Mouse (Mus musculus) heart, postnatal 14 days (tissue): ENCODE measurements at regions not wholly inside any gene's neighbourhood (a gene's known extent, or its start where the extent isn't known, plus 50 kb on each side); places are given as distances from the start of the nearest gene placed in this dataset.
A peak's percentile ranks its signal among the peaks of the same experiment; 100 is the strongest.

Experiments used
- DNase-seq, 2 experiments: peaks; one replicate each; pipeline ENCODE4 v3.0.0; 2021 to 2022
- intact Hi-C: fragments of 180-260 bp; cut with DNase I; formaldehyde crosslinking; loops from one replicate; pipeline ENCODE4 v1.15.1; 2025

DNA sequence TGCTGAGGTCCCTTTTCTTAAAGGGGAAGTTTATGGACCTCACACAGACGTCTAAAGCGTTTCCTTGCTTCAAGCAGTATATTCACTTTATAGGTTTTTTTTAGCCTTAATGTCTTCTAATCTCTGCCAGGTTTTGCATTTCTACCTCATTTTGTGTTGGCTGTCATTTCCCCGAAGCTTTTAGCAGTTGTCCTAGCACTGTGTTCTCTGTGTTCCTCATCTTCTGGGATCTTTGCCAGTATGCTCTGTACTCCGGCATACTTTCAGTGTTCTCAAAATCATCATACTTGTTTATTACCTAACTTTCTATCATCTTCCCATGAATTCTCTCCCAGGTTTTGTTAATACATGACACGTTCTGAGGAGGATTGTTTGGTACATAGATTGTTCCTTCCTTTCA lies 333.5 kb upstream of the Lsamp start:
- DNase-seq = no peak
- intact Hi-C loops = no loop called here

DNA sequence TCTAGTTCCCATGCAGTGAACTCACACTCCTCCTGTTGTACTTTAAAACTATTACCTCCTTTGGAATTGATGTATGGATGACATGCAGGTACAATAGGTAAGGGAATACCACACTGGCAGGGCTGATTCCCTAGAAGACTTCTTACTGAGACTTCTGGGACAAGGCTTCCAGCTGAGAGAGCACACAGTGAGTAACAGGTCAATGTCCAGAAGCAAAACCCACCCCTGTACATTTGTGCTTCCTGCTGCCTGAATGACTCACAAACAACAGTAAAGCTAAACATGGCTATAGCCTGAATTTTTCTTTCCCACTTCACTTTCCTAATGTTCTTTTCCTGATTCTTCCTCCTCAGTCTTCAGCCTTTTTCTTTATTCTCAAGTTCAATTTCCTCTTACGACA lies 316.3 kb upstream of the Lsamp start:
- intact Hi-C loops = no loop called here
- DNase-seq = no peak

DNA sequence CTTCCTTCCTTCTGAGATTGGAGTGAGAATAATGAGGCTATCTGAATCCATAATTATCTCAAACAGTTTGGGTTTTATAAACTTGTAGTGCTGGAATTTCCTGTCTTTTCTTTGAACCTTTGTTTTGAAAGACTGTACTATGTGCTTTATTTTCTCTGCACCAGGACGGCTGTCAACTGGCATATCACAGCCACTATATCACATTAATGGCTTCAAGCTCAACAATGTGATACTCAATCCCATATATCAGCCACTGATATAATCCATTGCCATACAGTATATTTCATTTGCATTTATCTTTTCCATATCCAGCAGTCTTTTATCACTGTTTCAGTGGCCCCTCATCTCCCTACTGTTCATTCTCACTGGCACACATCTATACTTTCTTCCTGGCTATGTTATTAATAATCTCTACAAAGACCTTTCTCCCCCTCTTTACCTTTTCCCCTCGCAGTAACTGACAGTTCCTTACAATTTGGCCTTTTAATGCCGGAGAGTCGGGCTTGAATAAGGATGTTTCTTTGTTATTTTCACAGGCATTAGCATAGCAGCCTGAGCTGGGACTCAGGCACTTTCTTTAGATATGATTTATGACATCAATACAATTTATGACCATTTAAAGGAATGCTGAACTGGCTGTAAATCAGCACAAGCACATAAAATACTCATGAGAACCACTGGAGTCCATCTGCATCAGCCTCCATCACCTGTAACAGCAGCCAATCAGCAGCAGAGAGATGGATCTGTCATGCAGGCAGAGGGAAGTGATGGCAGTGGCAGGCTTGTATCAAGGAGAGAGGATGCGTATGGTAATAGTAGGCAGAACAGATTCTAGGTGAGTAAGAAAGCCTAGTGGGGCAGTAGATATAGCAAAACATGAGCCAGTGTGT lies 311.8 kb upstream of the Lsamp start:
- intact Hi-C loops = no loop called here

DNA sequence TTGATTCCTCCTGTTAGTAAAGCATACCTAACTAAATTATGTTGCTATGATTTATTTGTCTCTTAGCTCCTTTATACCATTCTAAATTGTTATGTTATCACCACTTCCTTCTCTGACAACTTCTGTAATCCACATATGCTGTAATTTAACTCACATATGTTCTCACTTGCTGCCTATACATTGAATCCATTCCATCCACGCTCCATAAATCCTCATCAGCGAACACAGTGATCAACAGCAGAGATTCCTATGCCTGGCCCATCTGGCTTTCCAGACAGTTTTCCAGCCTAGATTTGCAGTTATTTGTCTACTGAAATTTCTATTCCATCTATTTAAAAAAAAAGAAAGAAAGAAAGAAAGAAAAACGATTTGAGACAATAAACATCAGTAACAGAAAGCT lies 308.4 kb upstream of the Lsamp start:
- intact Hi-C loops = no loop called here
- no peak for DNase-seq

More for the DNA sequence above, 311.8 kb upstream of the Lsamp start:
- no peak for DNase-seq

DNA sequence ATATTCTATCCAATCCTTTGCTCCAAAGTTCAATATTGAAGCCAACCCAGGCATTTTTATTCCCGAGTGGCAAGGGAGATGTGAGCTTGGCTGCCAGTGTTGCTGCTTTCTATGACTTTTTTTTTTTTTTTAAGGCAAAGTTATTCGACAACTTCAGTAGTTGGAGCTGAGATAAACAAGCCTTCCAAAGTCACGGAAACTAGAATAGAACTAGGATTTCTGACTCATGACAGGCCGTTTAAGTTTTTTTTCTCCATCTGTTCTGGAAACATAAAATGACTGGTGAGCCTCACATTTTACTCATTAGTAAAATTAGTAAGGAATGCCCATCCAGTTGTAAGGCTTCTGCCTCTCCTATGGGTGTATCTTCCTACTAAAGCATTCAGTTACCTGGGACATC lies 305.9 kb upstream of the Lsamp start:
- no peak for DNase-seq
- intact Hi-C loops = no loop called here

DNA sequence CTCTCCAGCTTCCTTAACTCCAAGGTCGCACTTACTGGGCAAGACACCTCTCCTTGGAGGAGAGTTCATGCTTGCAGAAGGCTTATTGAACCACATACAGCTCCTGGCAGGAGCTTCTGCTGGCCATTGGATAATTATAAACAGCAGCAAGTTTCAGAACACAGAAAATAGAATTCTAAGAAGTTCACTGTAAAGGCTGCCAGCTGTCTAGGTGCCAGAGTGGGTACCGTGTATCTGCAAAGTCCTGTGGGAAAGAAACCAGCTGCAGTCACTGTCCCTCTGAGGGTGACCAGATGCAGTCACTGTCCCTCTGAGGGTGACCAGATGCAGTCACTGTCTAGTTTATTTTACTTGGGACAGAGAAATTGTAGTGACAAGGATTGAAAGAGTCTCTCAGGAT lies 291.1 kb upstream of the Lsamp start:
- peak; percentile 21 to 52 for DNase-seq
- intact Hi-C loops = no loop called here

DNA sequence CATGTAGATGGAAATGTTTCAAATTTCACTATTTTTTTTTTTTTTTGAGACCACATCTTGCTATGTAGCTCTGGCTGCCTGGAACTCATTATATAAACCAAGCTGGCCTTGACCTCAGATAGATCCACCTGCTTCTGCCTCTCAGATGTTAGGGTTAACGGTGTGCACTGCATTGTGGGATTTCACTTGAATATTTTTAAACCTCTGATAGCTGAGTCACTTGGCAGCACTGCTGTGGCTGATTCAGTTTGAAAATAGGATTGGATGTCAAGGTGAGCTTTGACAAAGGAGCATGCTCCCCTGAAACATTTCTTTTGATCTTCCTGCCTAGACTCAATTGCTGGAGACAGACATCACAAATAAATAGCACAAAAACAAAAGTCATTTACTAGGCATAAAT lies 288.3 kb upstream of the Lsamp start:
- DNase-seq = peak; percentile 2 to 13
- intact Hi-C loops = no loop called here

DNA sequence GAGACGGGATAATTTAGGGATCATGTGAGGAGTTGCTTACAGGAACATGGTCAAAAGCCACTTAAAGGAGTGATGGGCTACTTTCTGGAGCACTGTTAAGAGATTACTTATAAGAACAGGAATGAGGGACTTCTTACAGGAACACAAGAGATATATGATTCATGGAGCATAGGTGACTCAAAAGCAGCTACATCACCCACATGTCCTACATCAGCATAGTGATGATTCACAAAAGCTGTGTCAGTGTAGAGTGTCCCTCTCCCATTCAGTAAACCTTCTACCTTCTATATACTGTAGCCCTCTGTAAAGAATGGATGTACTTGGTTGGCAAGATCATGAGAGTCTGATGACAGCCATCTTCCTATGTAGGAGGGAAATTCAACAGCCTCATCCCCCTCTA lies 285.0 kb upstream of the Lsamp start:
- DNase-seq = no peak
- intact Hi-C loops = no loop called here

DNA sequence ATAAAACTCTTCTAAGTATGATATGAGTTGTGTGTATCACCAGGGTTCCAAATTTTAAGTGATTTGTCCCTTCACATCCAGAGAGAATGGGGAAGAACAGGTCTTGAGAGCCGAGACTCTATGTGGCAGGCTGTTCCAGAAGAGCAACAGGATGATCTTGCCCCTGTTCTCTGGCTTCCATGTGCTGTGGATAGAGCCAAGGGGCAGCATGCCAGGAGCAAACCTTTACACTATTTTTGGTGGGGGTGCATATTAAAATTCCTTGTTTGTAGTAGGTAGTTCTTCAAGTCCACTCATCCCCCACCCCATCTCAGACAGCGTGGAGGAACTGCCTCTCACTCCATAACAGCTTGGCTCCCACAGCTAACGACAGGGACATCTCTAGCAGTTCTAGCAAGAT lies 278.0 kb upstream of the Lsamp start:
- DNase-seq = no peak

DNA sequence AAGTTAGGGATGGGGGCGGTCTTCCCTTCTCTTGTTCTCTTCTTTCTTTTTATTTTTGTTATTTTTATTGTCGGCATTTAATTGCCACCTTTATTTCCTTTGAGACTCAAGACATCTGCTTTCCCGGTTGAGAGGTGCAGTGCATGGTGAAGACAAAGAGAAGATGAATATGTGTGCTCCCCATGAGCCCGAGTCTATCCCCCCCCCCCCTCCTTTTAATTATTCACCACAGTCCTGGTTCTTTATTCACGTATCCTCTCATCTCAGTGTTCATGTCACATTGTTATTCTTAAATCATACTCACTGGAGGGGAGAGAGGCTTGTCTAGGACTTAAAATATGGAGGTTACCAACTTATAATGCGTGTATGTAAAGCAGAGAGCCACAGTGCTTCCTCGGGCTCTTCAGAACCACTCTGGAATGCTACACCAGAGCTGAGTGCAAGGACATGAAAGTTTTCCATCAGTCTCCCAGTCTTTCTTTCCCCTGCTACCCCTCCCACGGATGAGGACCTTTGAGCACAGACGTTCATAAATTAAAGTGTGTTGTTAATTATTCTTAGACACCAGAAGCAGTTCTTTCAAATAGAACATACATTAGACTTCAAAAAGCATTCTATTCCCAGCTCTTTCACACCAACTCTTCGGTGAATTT lies 274.6 kb upstream of the Lsamp start:
- no peak for DNase-seq
- intact Hi-C loops = no loop called here

More for the DNA sequence above, 278.0 kb upstream of the Lsamp start:
- intact Hi-C loops = no loop called here

DNA sequence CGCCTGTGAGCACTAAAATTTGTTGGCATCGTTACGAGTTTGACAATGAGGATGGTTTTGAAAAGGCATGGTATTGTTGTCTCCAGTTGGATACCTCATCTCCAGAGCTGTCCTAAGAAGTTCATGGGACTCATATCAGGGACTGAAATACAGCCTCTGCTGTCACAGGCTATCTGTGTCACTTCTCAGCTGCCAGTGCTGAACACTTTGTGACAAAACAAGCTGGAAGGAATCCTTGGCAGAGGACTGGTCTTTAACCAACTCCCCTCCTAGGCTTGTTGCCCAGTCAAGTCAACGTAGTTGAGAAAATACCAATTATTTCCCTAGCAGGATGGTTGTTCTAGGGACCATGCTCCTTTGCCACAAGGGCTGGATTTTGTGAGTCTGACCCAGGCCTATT lies 256.6 kb upstream of the Lsamp start:
- intact Hi-C loops = no loop called here
- peak; percentile 3 to 21 for DNase-seq

DNA sequence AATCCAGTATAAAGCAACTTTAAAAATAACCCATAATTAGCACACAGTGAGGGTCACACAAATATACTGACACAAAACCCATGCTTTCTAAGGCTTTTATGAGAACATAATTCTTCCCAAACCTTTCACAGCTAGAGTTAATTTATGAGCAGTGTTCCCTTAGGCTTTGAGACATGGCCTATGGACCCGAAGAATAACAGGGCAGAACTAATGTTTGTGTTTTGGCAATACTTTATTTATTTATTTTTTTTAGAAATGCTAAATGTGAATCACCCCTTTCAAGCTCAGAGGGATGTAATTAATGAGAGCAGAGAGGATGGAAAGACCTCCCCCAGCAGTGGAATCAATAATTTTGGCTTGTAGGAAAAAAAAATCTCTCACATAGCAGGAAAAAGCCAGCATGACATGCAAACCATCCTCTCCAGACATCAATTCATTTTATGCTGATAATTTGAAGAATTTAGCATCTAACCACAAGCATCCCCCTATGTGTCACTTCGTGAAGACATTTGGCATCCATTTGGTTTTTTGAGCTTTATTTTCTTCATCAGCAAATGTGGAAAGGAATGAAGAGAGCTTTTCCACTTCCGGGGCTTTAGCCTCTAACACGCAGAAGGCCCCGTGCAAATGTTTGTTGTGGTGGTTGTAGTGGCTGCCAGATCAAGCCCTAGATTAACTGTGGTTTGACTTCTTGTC lies 238.0 kb upstream of the Lsamp start:
- DNase-seq = no peak
- intact Hi-C loops = no loop called here

DNA sequence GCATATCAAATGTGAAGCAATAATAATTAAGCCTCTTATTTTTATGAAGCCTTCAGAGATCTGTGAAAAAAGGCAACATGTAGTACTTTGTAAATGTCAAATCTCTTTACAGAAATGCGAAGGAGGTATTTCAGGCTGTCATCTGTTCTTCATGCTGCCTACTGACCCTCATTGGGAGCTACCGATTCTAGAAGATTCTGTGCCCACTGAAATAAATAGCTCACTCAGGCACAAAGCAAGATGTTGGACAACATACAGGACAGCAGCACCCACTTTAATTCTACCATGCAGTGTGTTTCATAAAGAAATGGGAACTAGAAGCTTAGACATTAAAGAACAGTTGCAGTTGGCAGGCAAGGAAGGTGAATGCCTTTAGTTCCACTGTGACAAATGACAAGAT lies 232.4 kb upstream of the Lsamp start:
- intact Hi-C loops = no loop called here
- no peak for DNase-seq

DNA sequence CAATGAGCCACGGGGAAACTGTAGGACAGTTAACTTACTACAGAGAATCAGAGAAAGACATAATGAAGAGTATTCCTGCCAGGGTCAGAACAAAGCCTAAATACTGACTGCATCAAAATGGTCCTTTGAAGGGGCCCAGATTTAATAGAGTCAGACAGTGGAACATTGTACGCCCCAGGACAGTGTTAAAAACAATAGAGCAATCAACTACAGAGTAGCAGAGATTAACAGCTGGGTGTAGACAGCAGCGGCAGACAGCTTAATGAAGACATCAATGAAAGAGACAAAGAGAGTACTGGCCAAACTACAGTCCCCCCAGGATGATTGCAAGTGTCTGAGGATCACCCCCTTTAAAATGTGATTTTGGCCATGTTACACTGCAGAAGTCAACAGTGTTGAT lies 183.1 kb upstream of the Lsamp start:
- no peak for DNase-seq
- intact Hi-C loops = no loop called here

DNA sequence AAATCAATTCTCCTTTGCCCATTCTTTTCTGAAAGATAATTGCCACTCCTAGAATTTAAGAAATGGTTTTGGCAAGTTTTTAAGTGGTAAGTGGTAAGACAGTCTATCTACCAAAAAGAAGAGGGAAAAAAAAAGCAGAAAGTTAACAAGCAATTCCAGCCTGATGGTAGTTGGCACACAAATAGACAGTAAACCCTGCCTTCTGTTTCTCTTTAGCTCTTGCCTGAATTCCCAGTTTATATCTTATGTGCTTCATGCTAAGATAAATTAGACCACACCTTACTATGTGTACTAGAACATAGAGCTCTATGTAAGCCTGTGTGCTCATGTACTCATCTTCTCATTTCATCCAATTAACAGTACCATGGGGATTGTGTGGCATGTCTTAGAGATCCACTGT lies 164.0 kb upstream of the Lsamp start:
- intact Hi-C loops = no loop called here

DNA sequence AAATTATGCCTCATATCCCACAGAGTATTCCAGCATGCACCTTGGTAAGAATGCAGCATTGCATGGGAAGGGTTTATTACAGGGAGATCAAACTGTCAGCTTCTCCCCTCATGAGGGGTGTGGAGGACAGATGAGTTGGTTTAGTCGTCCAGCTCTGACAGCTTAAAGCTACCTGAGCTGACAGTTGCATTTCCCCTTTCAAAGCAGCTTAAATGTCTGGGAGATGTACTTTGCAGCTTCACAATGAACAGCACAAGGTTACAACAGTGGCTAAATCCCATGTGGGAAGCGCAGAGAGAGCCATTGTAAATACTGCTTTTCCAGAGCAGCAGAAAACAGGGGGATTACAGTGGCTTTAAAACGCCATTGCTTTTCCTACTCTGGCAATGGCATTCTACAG lies 149.9 kb upstream of the Lsamp start:
- DNase-seq = no peak
- intact Hi-C loops = no loop called here

More for the DNA sequence above, 164.0 kb upstream of the Lsamp start:
- DNase-seq = no peak

DNA sequence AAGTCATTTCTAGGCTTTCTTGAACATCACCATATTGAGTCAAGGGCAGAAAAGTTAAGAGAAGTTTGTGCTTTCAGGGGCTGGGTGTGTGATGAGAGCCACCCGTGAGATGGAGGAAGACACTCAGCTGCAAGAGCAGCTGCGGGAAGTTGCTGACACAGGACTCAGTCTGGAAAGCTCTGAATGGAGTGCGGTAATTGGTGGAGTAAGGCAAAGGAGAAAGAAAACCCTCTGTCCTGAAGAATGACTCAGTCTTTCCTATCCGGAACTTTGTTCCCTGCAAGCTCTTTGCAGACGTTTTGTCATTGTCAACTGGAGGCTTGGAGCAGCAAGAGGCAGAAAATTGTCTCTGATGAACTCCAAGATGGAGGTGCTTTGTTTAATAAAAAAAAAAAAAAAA lies 102.6 kb upstream of the Lsamp start:
- DNase-seq = no peak
- intact Hi-C loops = no loop called here

DNA sequence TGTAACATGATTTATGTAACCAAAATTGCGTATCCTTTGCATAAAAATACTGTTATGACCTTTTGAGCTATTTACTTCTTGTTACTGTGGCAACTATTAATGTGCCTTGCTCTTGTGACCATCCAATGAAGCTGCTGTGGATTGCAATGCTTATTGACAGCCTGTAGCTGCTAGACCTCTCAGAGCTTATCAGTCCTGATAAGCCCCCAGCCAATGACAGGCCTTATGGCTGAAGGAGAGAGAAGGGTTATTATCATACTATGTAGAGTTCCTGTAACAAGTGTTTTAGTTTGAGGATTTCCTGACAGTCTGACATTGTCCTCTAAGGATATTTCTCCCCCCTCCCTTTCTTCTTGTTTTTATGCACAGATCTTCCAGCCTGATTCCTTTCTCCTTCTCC lies 96.2 kb upstream of the Lsamp start:
- no peak for DNase-seq
- intact Hi-C loops = no loop called here
